Mouse (Mus musculus) CD8-positive naive resting alpha-beta T cell, adult 2 months (primary cell): Measurements from ENCODE around the gene Cntrl.
A peak's percentile ranks its signal among the peaks of the same experiment; 100 is the strongest.

Experiments
- DNase-seq, 2 experiments: peaks; one replicate each; pipeline ENCODE4 v3.0.0; 2022; ENCODE audit warnings: low read depth in 2 of 2, low spot score in 2 of 2

The Cntrl gene

GRCm38 (mm10) chr2:35109141-35109923 lies at the start of gene Cntrl:
Gene Cntrl (plus strand): TSS chr2:35109492.
- peak; percentile 88 to 90 for DNase-seq

- no peak for DNase-seq
Measured at GRCm38 (mm10) chr2:35060256-35060655, 49.0 kb upstream of the Cntrl start.

- DNase-seq = no peak
Measured at GRCm38 (mm10) chr2:35060897-35061296, 48.4 kb upstream of the Cntrl start.

DNA sequence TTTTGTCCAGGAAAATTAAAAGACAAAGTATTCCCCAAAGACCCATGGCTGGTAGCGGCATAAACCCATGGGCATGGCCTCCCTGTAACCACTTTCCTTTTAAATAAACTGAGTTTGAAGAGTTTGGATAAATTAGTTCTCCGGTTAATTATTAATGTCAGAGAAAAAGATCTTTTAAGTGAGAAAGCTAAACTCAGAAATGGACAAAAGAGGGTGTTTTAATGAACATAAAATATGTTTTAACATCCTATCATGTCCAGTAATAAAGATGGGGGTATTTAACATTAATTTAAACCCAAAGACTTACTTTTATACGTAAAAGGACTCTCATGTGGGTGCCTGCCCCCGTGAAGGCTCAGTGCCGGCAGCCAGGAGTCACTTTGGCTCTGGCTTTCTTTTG lies 48.0 kb upstream of the Cntrl start, which contains the start of gene Hc:
Gene Hc (minus strand): TSS at position 101 of the 400 bp plus-strand sequence.
- no peak for DNase-seq

DNA sequence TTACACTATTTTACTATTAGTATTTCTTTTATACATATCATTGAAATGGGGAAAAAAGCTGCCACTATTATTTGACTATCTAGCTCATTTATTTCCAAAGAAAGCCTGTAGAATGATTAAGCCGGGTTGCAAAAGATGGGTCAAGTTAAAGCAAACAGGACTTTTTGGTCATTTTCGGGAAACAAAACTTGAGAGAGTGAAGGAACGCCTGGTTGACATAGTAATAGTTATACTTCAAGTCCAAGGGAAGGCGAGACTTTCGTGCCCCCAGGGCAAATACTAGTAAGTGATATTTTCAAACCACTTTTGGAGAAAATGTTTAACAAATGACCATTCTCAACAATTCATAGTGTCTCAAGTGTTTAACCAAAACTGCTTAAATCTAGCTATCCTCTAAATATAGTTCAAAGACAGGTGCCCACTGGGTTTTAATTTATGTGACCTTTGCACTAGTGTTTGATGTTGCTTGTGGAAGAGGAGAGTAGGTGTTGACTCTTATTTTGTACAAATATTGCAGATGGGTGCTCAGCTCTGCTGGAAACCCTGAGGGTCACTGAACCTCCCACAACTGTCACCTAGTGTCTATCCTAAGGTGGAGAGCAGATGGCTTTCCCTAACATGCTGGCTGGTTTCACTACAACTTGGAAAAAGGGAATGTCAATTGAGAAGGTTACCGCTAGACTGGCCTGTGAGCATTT lies 45.8 kb upstream of the Cntrl start:
- no peak for DNase-seq

DNA sequence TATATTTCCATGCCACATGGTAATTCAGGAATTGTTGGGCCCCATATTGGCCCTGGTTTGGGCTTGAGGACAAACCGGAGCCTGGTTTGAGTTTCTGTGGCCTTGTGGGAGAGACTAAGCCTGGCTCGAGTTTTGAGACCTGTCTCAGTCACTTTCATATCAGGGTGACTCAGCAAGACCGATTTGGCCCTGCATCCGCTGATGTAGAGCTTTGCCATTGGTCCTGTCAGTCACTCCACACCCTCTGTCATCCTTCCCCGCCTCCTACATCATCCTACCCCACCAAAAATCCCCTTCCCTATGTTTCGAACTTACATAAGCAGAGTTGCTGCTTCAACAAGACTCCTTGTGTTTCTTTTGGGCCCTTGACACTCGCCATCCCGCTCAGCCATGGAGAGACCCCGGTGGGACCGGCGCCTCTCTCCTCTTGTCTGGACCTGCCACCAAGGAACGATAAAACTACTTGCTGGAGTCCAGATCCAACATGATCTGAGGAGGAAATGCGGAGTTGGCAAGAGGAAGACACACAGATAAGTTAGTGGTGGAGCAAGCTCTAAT lies 42.7 kb upstream of the Cntrl start:
- DNase-seq = no peak

DNA sequence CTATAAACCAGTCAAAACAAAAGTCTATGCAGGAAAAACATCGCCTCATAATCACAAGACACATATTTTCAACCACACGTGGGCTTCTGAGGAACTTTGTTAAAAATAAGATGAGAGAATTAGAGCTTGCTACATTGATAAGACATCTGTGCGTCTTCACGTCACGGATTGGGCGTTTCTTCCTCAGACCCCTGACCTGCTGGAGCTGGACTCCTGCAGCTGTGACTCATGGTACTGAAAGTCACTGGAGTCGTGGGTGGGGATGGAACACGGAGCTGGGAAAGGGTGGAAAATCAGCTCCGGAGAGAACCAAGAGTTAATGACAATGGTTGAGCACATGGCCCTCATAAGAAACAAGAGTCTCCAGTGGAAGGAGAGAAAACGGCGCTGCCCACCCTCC lies 42.2 kb upstream of the Cntrl start:
- no peak for DNase-seq

DNA sequence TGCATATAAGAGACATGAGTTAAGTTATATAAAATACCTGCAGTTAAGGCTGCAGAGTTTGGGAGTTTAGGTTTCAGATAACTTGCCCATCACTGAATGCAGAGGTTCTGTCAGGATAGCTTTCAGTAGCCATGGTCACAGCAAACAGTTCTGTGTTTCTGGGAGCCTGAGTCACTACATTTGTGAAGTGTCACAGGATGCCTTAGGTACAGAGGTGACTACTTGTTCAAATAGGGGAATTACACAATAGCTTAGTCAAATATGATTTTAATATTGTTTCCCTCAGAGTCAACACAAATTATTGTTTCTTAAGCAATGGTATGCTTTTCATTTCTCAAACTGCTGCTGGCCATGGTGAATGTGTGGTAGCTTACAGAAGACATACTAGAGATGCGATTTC lies 40.2 kb upstream of the Cntrl start:
- no peak for DNase-seq

DNA sequence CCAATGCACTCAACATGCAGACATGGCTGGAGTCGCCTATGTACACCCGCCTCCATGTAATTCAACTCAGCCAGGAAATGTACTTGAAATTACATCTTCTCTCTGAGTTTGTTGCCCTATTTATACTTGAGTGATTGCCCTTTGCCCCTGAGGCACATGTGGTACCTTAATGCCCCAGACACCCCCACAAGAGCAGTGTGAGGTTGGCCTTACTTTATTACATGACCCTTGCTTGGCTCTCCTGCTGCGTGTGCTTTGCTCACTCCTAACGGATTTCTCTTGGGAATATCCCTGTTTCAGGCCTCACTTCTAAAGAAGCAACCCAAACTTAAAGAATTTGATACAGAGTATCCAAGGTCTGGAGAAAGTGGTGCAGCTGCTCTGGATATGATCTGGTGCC lies 39.0 kb upstream of the Cntrl start:
- DNase-seq = no peak

DNA sequence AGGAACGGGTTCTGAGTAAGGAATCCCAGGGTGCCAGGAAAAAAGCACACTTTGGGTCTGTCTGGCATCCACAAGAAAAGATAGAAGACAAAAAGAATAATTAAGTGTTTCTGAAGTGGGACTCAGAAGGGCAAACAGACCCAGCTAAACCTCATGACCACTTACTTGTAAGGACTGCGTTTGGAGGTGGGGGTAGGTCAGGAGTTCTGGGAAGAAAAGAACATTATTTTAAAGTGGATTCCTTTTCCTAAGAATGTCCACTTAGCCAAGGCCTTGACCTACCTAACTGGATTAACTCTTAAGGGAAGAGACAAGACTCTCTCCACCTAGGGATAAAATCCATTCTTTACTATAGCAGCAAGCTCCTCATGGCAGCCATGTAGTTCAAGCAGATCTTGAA lies 36.7 kb upstream of the Cntrl start:
- no peak for DNase-seq

GRCm38 (mm10) chr2:35074328-35074727 lies 35.0 kb upstream of the Cntrl start:
- no peak for DNase-seq

GRCm38 (mm10) chr2:35079166-35079565 lies 30.1 kb upstream of the Cntrl start:
- DNase-seq = no peak

- DNase-seq = no peak
Measured at GRCm38 (mm10) chr2:35087418-35087817, 21.9 kb upstream of the Cntrl start.

DNA sequence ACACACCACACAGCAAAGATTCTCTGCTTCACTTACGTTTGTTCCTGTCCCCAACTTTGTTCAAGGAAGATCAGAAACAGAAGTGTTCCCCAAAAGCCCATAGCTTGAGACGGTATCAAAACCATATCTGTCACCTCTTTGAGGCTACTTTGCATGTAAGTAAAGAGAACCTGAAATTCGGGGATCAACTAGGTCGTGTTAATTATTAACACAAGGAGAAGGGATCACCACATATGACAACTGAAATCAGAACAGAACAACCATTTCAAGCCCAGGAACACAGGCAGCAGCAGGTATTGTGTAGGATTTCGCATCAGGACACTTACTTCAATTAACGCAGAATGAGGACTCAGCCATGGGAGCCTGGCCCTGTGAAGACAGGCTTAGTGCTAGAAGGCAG lies 8.8 kb upstream of the Cntrl start:
- DNase-seq = no peak

DNA sequence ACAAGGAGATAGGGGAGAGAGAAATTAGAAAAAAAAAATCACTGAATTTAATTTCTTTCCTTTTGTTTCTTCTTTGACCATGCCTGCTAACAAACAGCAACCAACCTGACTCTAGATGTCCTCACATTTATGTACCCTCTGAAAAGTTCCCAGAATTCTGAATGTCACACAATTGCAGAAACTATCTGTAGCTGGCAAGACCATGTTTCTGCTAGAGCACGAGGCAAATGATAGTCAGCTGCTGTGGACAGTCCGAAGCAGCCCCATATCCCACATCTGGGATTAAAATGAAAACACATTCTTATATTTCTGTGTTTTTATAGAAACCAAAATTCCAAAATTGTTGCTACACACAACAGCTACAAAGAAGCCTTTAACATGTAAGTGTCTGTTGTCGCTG lies 7.8 kb upstream of the Cntrl start, which contains the start of gene AI182371:
Gene AI182371 (minus strand): TSS at position 101 of the 400 bp plus-strand sequence.
- no peak for DNase-seq

DNA sequence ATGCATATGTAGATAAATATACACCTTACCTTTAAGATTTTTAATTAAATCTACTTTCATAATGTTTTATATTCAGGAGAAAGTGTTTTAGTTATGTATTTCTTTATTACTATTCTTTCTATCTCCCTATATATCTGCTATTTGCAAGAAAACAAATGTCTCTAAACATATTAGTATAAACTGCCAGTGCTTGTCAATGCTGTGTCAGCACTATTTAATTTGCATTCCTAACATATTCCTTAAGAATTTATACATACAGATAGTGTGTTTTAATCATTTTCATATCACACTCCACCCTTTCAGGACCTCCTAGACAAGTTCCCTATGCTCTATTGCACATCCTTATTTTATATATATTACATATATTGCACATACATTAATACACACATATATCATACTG lies 6.5 kb upstream of the Cntrl start:
- no peak for DNase-seq

- no peak for DNase-seq
Measured at GRCm38 (mm10) chr2:35103558-35103957, 5.7 kb upstream of the Cntrl start.

GRCm38 (mm10) chr2:35104843-35105242 lies 4.4 kb upstream of the Cntrl start:
- DNase-seq = no peak

GRCm38 (mm10) chr2:35107984-35108635 lies 1.2 kb upstream of the Cntrl start:
- DNase-seq = peak; percentile 30 to 52

DNA sequence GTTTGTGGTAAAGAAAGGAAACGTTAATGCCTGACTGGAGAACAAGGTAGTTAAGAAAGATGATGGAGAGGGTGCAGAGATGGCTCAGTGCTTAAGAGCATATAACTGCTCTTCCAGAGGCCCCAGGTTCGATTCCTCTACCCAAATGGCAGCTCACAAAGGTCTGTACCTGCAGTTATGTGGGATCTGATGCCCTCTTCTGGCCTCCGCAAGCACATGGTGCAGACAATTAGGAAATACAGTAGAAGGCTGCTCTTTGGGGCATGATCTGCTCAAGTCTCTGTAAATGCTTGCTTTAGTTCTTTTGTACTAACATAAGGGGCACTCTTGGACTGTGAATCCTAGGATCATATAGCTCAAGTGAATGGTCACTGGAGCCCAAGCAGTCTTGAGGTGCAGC lies 580 bp upstream of the Cntrl start:
- peak; percentile 34 to 53 for DNase-seq

DNA sequence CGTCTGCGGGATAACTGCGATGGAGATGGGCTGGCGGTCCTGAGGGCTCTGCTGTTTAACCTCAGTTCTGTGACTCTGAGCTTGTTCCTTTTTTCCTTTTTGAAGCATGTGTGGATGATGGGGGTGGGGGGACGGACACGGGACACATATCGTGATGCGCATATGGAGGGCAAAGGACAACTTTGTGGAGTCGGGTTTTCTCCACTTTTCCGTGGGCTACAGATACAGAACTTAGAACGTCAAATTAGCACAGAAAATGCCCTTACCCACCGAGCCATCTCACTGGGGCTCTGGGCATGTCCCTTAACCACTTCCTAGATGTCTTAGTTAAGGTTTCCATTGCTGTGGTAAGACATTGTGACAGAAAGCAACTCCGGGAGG lies 622 bp downstream of the Cntrl start:
- DNase-seq = peak in 1 of 2 experiments; percentile 7

DNA sequence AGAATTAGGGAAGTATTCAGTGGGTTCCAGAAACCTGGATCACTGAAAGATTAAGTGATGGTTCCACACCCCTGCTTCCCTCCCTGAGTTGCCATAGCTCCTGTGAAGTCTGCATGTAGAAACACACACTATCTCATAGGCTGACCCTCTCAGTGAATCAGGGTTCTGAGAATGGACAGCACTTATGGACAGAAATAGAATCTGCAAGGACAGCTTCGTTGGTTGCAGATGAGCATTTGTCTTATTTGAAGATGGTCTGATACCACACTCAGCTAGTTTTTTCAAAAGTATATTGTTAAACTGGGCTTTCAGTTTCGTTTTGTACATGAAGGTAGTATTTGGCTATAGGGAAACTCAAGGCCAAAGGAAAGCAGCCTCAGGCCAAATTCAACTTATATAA lies 1.2 kb downstream of the Cntrl start:
- DNase-seq = no peak
